Mouse (Mus musculus) layer of hippocampus, adult 2 months (tissue): ENCODE results near the gene Ensa. TPM values are rescaled to one million over a fixed set of nuclear protein-coding genes. Genes with fewer than 3 reads are reported as not detected.
"Not testable (repeated sequence)": the region's sequence is repeated elsewhere in the genome, so short reads cannot be mapped to it uniquely, and the experiment has no call there.

Experiments
- DNase-seq, 2 experiments: peaks; one replicate each; pipeline ENCODE4 v3.0.0; 2022; ENCODE audit warnings: low spot score in 2 of 2
- H3K27ac ChIP-seq: fragments of 200-600 bp; 2 replicates; pipeline ENCODE4 v1.8.1; 2022
- H3K4me3 ChIP-seq: fragments of 200-600 bp; 2 replicates; pipeline ENCODE4 v1.8.1; 2022; ENCODE audit warnings: mild to moderate bottlenecking
- CTCF ChIP-seq: fragments of 200-600 bp; conservative IDR thresholded peaks from 2 replicates; pipeline ENCODE4 v1.8.1; 2022; ENCODE audit warnings: antibody characterized with exemption, mild to moderate bottlenecking, moderate library complexity
- long read RNA-seq, 2 experiments: library from polyadenylated mRNA; stranded (forward); transcript quantifications; one replicate each; pipeline ENCODE4 v2.0.0; 2021; ENCODE audit warnings: borderline mapping rate in 2 of 2
- total RNA-seq, 2 experiments: library from RNA; stranded (reverse); gene quantifications; 2 replicates each; pipeline ENCODE4 v1.2.3; 2021

Ensa gene
- 100 to 1,000 TPM; 302 to 322 TPM for total RNA-seq
- long read RNA-seq, experiment 1, transcript Ensa-201 (3 exons, 3,845 nt): major isoform, 100 of 211 reads
- long read RNA-seq, experiment 1, transcript Ensa-202 (4 exons, 1,130 nt): minor isoform, 83 of 211 reads
- long read RNA-seq, experiment 1, partial matches to known transcripts: 16 of 211 reads
- long read RNA-seq, experiment 1, other reads (novel, unspliced or antisense): 9 of 211 reads
- long read RNA-seq, experiment 2, transcript Ensa-202 (4 exons, 1,130 nt): minor isoform, 115 of 339 reads
- long read RNA-seq, experiment 2, transcript Ensa-201 (3 exons, 3,845 nt): major isoform, 192 of 339 reads
- long read RNA-seq, experiment 2, partial matches to known transcripts: 1 of 339 reads
- long read RNA-seq, experiment 2, other reads (novel, unspliced or antisense): 26 of 339 reads

DNA sequence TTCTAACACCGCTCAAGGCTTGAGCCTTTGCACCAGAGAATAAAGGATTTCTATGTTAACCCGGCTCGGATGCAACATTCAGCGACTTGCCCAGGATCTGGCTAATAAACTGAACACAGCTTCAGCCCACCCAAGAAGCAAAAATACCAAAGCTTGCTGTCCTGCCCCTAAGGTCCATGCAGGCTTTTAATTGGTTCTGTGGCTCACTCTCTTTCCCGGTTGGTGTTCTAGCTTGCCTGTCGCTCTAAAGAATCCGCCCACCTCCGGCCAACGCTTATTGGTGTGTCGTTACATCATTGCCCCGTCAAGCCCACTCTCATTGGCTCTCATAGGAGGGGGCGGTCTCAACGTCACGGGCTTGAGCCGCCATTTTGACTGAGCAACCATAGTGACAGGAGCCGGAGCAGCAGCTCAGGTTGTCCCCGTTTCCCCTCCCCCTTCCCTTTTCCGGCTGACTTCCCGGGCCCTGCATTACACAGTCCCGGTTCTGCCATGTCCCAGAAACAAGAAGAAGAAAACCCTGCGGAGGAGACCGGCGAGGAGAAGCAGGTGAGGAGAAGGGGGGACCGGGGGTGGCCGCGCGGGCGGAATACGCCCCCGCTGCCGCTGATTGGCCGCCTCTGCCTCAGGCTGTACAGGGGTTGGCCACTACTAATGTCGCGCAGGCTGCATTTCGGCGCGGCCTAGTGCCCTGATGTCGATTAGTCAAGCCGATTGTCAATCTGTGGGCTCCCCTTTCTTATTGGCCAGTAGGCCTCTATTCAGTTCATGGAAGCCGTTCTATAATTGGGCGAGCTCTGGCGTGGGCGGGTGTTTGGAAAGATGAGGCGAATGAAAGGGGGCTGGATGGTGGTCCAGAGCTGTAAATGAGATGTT, at the start of gene Ensa:
Gene Ensa (plus strand): TSS at position 366 of the 876 bp plus-strand sequence.
- H3K27ac ChIP-seq: peak within 1 kb of the TSS; percentile 99
- peak; percentile 96 to 99 for DNase-seq
- H3K4me3 ChIP-seq: peak within 1 kb of the TSS; percentile 89
- no peak for TF ChIP-seq CTCF

DNA sequence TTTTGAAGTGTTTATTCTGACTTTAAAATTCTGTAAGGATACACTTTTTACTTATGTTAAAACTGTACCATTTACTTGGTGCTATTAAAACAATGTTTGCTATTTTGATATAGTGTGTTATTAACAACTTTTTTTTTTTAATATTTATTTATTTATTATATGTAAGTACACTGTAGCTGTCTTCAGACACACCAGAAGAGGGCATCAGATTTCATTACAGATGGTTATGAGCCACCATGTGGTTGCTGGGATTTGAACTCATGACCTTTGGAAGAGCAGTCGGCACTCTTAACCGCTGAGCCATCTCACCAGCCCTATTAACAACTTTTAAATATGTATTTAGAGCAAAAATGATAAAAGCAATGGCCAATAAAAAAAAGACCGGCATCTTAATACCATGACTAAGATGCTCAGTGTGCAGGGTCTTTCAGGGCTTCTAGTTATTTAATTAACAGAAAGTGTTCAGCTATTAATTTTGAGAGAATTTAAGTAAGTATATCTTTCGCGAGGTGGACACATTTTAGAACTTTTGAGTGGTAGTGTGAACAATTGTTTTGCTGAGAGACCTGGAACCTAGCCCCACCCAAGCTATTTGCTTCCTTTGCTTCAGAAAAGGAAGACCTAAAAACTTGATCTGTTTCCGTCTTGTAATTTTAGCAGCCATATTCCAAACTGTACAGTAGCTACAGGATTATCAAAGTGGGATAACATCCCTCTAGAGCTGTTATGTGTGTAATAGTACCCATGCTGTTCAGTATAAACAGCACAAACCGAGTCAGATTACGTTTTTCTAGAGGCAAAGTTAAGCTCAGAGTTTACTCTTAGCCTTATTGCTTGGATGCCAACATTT, 36.8 kb upstream of the Ensa start:
- TF ChIP-seq CTCF: no peak
- no peak for DNase-seq
- H3K4me3 ChIP-seq: peak overlapping the region; percentile 84
- peak overlapping the region; percentile 86 for H3K27ac ChIP-seq

DNA sequence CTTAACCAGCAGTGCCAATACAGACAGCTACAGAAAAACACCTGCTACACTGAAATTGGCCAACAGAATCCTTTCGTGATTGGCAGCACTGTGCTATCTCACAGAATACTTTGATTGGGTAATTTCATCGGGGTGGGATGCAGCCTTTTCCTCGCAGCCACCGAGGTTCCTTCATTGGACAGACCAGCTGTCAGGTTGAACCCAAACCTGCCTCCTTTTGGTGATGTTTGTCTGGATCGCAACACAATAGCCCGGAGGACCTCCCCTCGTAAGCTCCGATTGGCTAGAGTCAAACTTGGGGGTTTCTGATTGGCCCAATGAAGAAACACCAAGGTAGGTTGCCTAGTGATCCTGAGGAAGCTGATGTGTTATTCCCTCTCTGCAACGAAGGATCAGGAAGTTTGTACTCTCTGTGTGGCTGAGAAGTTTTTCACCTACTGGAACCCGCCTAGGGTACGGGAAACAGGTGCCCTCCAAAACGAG, 36.1 kb upstream of the Ensa start, which contains the start of gene Golph3l:
Gene Golph3l (plus strand): TSS at position 331 of the 483 bp plus-strand sequence.
- DNase-seq: peak; percentile 94 to 98
- peak; percentile 43; the same call in 1 of the 2 replicates for TF ChIP-seq CTCF
- peak within 1 kb of the TSS; percentile 86 for H3K27ac ChIP-seq
- H3K4me3 ChIP-seq: peak within 1 kb of the TSS; percentile 84

DNA sequence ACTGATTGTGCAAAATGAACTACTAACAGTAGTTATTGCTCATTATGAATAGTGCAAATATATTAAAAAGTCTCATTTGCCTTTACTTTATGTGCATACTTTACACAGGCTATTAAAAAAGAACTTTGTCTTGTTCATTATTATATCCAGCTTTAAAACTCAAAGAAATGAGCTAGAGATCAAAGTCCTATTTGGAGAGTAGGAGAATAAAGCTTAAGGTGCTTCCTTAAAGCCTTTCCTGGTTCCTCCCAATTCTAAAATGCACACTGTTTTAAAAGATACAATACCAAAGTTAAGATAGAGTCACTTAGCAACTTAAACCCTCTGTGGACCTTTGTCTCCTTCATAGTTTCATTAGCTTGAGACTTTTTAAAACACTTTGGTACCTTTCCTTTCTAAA, 26.1 kb upstream of the Ensa start:
- TF ChIP-seq CTCF: no peak
- DNase-seq: no peak
- no peak overlapping the region for H3K27ac ChIP-seq
- no peak overlapping the region for H3K4me3 ChIP-seq

DNA sequence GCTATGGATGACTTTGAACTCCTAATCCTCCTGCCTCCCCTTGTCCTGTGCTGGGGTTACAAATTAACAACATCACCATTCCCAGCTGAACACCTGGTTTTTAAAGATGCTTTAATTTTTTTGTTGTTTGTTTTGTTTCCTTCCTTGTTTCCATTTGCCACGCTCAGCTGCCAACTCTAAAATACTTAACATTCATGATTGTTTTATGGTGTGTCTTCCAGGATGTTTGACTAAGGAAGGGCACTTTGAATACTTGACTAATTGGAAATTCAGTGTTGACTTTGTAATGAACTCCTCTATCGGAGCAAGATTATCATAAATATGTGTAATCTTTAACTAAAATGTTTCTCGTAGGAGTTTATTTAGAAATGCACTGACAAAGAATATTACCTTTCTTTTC, 23.5 kb upstream of the Ensa start:
- TF ChIP-seq CTCF: no peak
- no peak for DNase-seq
- Histone ChIP-seq H3K27ac (no peak overlapping the region), H3K4me3 (no peak overlapping the region)

DNA sequence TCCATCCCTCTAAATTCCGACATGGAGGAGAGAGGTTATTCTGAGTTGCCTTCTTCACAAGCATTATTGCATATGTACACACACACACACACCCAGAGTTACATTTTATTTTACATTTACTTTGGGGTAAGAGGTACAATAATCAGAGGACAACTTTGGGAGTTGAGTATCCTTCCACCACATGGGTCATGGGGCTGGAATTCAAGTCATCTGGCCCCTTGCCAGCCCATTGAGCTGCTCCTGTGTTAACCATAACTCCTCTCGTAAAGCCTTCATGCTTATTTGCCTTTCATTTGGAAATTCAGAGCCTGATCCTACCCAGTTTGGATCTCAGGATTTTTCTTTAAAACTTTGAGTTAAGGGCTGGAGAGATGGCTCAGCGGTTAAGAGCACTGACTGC, 18.7 kb upstream of the Ensa start:
- no peak for TF ChIP-seq CTCF
- no peak overlapping the region for H3K4me3 ChIP-seq
- no peak for DNase-seq
- no peak overlapping the region for H3K27ac ChIP-seq

DNA sequence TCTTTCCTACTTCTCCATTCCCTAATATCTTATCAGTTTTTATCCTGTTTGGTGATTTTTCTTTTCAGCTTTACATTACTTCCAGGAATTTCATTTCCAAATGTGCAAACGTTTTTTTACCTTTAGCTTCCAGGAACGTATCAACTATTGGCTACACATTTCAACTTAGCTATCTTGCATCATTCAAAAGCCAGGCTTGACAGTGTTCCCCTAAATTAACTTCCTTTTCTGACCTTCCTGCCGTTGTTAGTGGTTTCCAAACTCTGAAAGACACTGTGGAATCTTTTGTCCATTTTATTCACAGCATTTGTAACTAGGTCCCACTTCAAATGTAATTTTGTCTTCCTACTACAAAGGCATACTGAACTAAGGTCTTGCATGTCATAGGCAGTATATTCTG, 15.6 kb upstream of the Ensa start:
- Histone ChIP-seq H3K4me3 (no peak overlapping the region), H3K27ac (no peak overlapping the region)
- no peak for TF ChIP-seq CTCF
- no peak for DNase-seq

DNA sequence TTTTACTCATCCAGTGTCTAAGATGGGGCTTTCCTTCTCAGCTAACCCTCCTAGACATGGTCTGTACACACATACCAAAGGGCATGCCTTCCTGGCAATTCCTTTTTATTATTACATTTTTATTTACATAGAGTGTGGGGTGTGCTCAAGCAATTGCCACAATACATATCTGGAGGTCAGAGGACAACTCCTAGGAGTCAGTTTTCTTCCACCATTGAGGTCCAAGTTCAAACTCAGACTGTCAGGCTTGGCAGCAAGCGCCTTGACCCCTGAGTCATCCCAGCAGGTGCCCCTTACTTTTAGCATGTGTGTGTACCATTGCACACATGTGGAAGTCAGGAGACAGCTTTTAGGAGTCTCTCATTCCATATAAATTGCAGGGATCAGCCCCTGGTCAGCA, 10.8 kb upstream of the Ensa start:
- DNase-seq: no peak
- H3K4me3 ChIP-seq: no peak overlapping the region

DNA sequence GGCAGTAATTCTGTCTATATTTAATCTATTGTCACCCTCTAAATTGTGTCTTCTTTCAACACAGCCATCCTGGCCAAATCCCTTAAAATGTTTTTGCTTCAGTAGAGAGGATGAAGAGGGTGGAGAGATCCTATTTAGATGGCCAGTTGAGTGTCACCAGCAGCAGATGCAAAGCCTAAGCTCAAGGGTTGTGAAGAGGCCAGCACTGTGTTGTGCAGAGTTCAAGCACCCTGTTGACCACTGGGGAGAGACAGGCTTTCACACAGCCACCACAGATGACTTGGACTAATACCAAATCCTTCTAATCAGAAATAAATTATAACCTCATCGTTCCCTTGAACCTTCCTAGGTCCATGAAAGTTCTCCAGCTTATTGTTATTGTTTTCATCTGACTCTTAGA, 6.3 kb upstream of the Ensa start:
- no peak for TF ChIP-seq CTCF
- DNase-seq: no peak
- no peak overlapping the region for H3K4me3 ChIP-seq
- H3K27ac ChIP-seq: no peak overlapping the region

More for the DNA sequence above, 10.8 kb upstream of the Ensa start:
- no peak overlapping the region for H3K27ac ChIP-seq
- no peak for TF ChIP-seq CTCF

DNA sequence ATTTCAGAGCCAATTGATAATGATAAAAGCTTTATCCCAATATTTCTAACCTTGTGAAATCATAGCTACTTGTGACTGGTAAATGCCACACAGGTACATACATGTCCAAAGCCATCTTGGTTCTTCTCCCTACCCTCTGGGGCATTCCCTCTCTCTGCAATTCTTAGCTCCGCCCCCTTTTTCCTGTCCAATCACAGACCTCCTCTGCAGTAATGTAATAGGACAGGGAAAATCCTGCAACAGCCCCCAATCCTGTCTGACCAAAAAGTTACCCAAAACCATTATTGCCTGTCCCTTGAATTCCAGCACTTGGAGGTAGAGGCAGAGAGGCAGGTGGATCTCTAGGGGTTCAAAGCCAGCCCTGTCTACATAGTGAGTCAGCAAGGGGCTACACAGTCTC, 3.6 kb upstream of the Ensa start:
- TF ChIP-seq CTCF: no peak
- Histone ChIP-seq H3K27ac (no peak overlapping the region), H3K4me3 (no peak overlapping the region)
- DNase-seq: no peak

DNA sequence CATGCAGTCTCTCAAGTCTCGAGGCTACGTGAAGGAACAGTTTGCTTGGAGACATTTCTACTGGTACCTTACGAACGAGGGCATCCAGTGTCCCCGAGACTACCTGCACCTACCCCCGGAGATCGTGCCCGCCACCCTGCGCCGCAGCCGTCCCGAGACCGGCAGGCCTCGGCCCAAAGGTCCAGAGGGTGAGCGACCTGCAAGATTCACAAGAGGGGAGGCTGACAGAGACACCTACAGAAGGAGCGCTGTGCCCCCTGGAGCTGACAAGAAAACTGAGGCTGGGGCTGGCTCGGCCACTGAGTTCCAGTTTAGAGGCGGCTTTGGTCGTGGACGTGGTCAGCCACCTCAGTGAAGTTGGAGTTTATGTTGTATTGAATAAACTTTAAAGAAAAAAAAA, 2.4 kb upstream of the Ensa start:
- not testable (repeated sequence) for DNase-seq, H3K27ac ChIP-seq, H3K4me3 ChIP-seq

DNA sequence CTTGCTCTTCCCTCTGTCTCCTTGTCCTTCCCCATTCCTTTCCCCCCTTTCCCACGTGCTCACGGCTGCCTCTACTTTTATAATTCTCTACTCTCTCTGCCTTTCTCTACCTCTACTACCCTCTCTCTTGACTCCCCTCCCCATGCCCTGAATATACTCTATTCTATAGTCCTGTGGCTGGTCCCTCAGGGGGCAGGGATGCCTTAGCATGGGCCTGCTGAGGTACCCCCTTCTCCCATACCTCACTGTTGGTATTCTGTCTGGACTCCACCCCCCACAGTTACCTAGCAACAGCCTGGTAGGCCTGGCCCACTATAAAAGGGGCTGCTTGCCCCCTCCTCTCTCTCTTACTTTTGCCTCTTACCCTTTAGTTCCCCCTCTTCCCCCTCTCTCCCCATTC, 1.2 kb upstream of the Ensa start:
- no peak for TF ChIP-seq CTCF
- no peak overlapping the region for H3K4me3 ChIP-seq
- no peak overlapping the region for H3K27ac ChIP-seq
- no peak for DNase-seq

DNA sequence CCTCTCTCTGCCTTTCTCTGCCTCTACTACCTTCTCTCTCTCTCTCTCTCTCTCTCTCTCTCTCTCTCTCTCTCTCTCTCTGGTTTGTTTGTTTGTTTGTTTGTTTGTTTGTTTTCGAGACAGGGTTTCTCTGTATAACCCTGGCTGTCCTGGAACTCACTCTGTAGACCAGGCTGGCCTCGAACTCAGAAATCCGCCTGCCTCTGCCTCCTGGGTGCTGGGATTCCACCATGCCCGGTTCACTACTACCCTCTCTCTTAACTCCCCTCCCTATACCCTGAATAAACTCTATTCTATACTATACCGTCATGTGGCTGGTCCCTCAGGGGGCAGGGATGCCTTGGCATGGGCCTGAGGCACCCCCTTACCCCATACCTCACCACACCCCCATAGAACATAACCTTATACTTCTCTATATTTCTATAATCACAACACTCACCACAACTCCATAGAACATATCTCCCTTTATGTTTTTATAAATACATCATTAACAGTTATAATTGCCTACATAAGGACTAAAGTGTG, 740 bp upstream of the Ensa start:
- Histone ChIP-seq H3K4me3 (peak overlapping the region; percentile 89), H3K27ac (peak overlapping the region; percentile 99)
- DNase-seq: not testable (repeated sequence)
